Mouse (Mus musculus): ENCODE measurements at regions not wholly inside any gene's neighbourhood (a gene's known extent, or its start where the extent isn't known, plus 50 kb on each side); places are given as distances from the start of the nearest gene placed in this dataset.
"Not testable (repeated sequence)": the region's sequence is repeated elsewhere in the genome, so short reads cannot be mapped to it uniquely, and the experiment has no call there.

- DNase-seq (ENCODE audit: low spot score): no peak
Observed at GRCm38 (mm10) chr2:146724142-146724679, 131.5 kb upstream of the Kiz start.

- no peak for DNase-seq (ENCODE audit: low spot score)
Observed at GRCm38 (mm10) chr2:146724924-146725555, 130.6 kb upstream of the Kiz start.

- DNase-seq (ENCODE audit: low spot score): no peak
Observed at GRCm38 (mm10) chr2:146728693-146729092, 127.0 kb upstream of the Kiz start.

GRCm38 (mm10) chr2:146731081-146731480 is 124.6 kb upstream of the Kiz start:
- no peak for DNase-seq (ENCODE audit: low spot score)

- not testable (repeated sequence) for DNase-seq (ENCODE audit: low spot score)
Observed at GRCm38 (mm10) chr2:146732891-146733290, 122.8 kb upstream of the Kiz start.

GRCm38 (mm10) chr2:146744396-146744795 is 111.3 kb upstream of the Kiz start:
- DNase-seq (ENCODE audit: low spot score): no peak

GRCm38 (mm10) chr2:146745012-146745682 is 110.5 kb upstream of the Kiz start:
- DNase-seq (ENCODE audit: low spot score): no peak

GRCm38 (mm10) chr2:146745683-146746047 is 110.0 kb upstream of the Kiz start:
- no peak for DNase-seq (ENCODE audit: low spot score)

GRCm38 (mm10) chr2:146753988-146754387 is 101.7 kb upstream of the Kiz start:
- no peak for DNase-seq (ENCODE audit: low spot score)

GRCm38 (mm10) chr2:146763522-146764144 is 92.0 kb upstream of the Kiz start:
- DNase-seq (ENCODE audit: low spot score): no peak

GRCm38 (mm10) chr2:146764313-146765255 is 91.1 kb upstream of the Kiz start:
- DNase-seq (ENCODE audit: low spot score): no peak

GRCm38 (mm10) chr2:146774876-146775275 is 80.8 kb upstream of the Kiz start:
- no peak for DNase-seq (ENCODE audit: low spot score)

GRCm38 (mm10) chr2:146787132-146787810 is 68.4 kb upstream of the Kiz start:
- peak; percentile 54 for DNase-seq (ENCODE audit: low spot score)

GRCm38 (mm10) chr2:146787811-146788455 is 67.7 kb upstream of the Kiz start:
- no peak for DNase-seq (ENCODE audit: low spot score)

- no peak for DNase-seq (ENCODE audit: low spot score)
Observed at GRCm38 (mm10) chr2:146792844-146793420, 62.7 kb upstream of the Kiz start.

- no peak for DNase-seq (ENCODE audit: low spot score)
Observed at GRCm38 (mm10) chr2:146802973-146803372, 52.7 kb upstream of the Kiz start.
